Mouse (Mus musculus): ENCODE measurements around the gene Prss46. TPM values are rescaled to one million over a fixed set of nuclear protein-coding genes. Genes with fewer than 3 reads are reported as not detected.
"Not testable (repeated sequence)": the region's sequence is repeated elsewhere in the genome, so short reads cannot be mapped to it uniquely, and the experiment has no call there.

The Prss46 gene
- polyA plus RNA-seq, 1 experiment: 0.11 TPM

DNA sequence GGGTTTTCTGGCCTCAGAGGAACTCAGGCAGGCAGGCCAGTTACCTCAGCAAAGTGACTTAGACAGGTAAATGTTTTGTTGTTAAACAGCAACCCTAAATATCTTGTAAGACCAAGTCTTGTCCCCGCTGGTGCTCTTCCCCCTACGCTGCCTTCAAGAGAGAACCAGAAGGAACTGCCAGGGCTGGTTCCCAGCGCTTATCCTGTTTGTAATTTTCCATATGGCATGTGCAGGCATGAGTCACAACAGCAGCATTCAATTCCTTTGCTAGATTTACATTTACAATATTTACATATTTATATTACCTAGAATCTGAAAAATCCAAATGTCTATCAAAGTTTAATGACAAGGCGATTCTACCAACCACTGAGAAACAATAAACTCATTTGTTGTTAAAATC is 34.3 kb upstream of the Prss46 start:
- H3K79me2 ChIP-seq (ENCODE audit: control insufficient read depth, insufficient read depth): no peaks in the 10 kb centered on the region
- TF ChIP-seq POLR2AphosphoS2 (IDR thresholded peaks at IDR 0.05; ENCODE audit: insufficient read length, low read depth) (no peak), TCF3 (IDR thresholded peaks at IDR 0.05; ENCODE audit: insufficient read length, low read depth) (no peak), CEBPB (IDR thresholded peaks at IDR 0.05; ENCODE audit: insufficient read depth, poor library complexity, severe bottlenecking) (no peak), MYOD1 (IDR thresholded peaks at IDR 0.05; ENCODE audit: control insufficient read depth in 1 of 3, insufficient read length in 2 of 3, low read depth in 2 of 3) (no peak)
- no peak overlapping the region for H3K4me2 ChIP-seq (ENCODE audit: low read depth)
- H3ac ChIP-seq (ENCODE audit: control insufficient read depth, insufficient read length): no peak overlapping the region
- H3K27me3 ChIP-seq (ENCODE audit: control insufficient read depth, insufficient read depth, insufficient read length): no peaks in the 10 kb centered on the region
- H3K4me3 ChIP-seq: no peak overlapping the region
- H3K36me3 ChIP-seq (ENCODE audit: control insufficient read depth, insufficient read depth): no peaks in the 10 kb centered on the region

GRCm38 (mm10) chr9:110813789-110814188 is 30.5 kb upstream of the Prss46 start, which contains the start of gene Prss44:
Gene Prss44 (plus strand): TSS chr9:110813994.
- H3K36me3 ChIP-seq (ENCODE audit: control insufficient read depth, insufficient read depth): no peaks in the 10 kb centered on the region
- peaks cover 18% of the 10 kb centered on the region for H3K27me3 ChIP-seq (ENCODE audit: control insufficient read depth, insufficient read depth, insufficient read length)
- TF ChIP-seq CEBPB (IDR thresholded peaks at IDR 0.05; ENCODE audit: insufficient read depth, poor library complexity, severe bottlenecking) (no peak), TCF12 (IDR thresholded peaks at IDR 0.05; ENCODE audit: insufficient read depth, poor library complexity, severe bottlenecking) (no peak), E2F4 (IDR thresholded peaks at IDR 0.05; ENCODE audit: insufficient read depth) (no peak), TCF3 (IDR thresholded peaks at IDR 0.05; ENCODE audit: insufficient read length, low read depth) (no peak), MYOD1 (IDR thresholded peaks at IDR 0.05; ENCODE audit: control insufficient read depth in 1 of 3, insufficient read length in 2 of 3, low read depth in 2 of 3) (no peak), USF1 (IDR thresholded peaks at IDR 0.05; ENCODE audit: low read depth) (no peak), SRF (IDR thresholded peaks at IDR 0.05; ENCODE audit: control insufficient read depth, insufficient read length, low read depth) (no peak), MAX (IDR thresholded peaks at IDR 0.05; ENCODE audit: low read depth) (no peak), MYOG (IDR thresholded peaks at IDR 0.05; ENCODE audit: control insufficient read depth in 1 of 3, insufficient read depth in 1 of 3, insufficient read length in 2 of 3, low read depth in 2 of 3) (no peak), POLR2AphosphoS2 (IDR thresholded peaks at IDR 0.05; ENCODE audit: insufficient read length, low read depth) (no peak), REST (IDR thresholded peaks at IDR 0.05; ENCODE audit: insufficient read depth, insufficient read length) (no peak)

DNA sequence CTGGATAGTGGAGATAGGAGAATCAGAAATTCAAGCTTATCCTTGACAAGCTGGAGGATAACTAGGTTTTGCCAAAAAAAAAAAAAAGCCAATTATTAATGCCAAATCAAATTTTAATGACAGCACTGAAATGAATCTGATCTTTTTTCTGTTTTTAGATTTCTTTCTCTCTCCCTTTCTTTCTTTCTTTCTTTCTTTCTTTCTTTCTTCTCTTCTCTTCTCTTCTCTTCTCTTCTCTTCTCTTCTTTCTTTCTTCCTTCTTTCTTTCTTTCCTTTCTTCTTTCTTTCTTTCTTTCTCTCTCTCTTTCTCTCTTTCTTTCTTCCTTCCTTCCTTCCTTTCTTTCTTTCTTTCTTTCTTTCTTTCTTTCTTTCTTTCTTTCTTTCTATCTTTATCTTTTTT is 23.8 kb upstream of the Prss46 start:
- not testable (repeated sequence) for H3K4me2 ChIP-seq (ENCODE audit: low read depth); H3K79me2 ChIP-seq (ENCODE audit: control insufficient read depth, insufficient read depth); H3K36me3 ChIP-seq (ENCODE audit: control insufficient read depth, insufficient read depth); H3ac ChIP-seq (ENCODE audit: control insufficient read depth, insufficient read length); H3K4me3 ChIP-seq
- peaks cover 44% of the 10 kb centered on the region for H3K27me3 ChIP-seq (ENCODE audit: control insufficient read depth, insufficient read depth, insufficient read length)

More at GRCm38 (mm10) chr9:110813789-110814188, 30.5 kb upstream of the Prss46 start, which contains the start of gene Prss44:
- H3K4me3 ChIP-seq: no peak within 1 kb of the TSS
- no peak within 1 kb of the TSS for H3ac ChIP-seq (ENCODE audit: control insufficient read depth, insufficient read length)
- H3K4me2 ChIP-seq (ENCODE audit: low read depth): no peak within 1 kb of the TSS
- H3K79me2 ChIP-seq (ENCODE audit: control insufficient read depth, insufficient read depth): no peaks in the 10 kb centered on the region

DNA sequence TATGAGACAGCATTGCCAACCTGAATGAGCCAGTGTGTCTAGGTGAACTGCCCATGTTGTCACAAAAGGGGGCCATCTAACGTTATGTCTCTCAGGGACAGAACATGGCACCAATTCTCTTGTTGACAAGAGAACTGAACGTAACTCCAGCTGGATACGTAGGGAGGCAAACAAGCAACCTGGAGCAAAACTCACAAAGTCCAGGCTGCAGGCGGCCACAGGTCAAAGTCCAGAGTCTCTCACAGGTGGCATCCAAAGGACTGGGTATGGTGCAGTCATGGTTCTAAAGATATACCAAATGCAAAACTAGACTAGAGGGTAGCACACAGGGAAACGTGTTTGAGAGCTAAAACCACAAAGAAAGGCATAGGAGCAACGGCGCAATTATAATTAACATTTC is 22.9 kb upstream of the Prss46 start:
- no peak overlapping the region for H3ac ChIP-seq (ENCODE audit: control insufficient read depth, insufficient read length)
- TF ChIP-seq E2F4 (IDR thresholded peaks at IDR 0.05; ENCODE audit: insufficient read depth) (no peak), TCF3 (IDR thresholded peaks at IDR 0.05; ENCODE audit: insufficient read length, low read depth) (no peak), MYOG (IDR thresholded peaks at IDR 0.05; ENCODE audit: control insufficient read depth in 1 of 3, insufficient read depth in 1 of 3, insufficient read length in 2 of 3, low read depth in 2 of 3) (no peak), MYOD1 (IDR thresholded peaks at IDR 0.05; ENCODE audit: control insufficient read depth in 1 of 3, insufficient read length in 2 of 3, low read depth in 2 of 3) (no peak), REST (IDR thresholded peaks at IDR 0.05; ENCODE audit: insufficient read depth, insufficient read length) (no peak), SRF (IDR thresholded peaks at IDR 0.05; ENCODE audit: control insufficient read depth, insufficient read length, low read depth) (no peak), POLR2A (IDR thresholded peaks at IDR 0.05; ENCODE audit: insufficient read length, low read depth) (no peak), USF1 (IDR thresholded peaks at IDR 0.05; ENCODE audit: low read depth) (no peak), CEBPB (IDR thresholded peaks at IDR 0.05; ENCODE audit: insufficient read depth, poor library complexity, severe bottlenecking) (no peak), TCF12 (IDR thresholded peaks at IDR 0.05; ENCODE audit: insufficient read depth, poor library complexity, severe bottlenecking) (no peak), POLR2AphosphoS2 (IDR thresholded peaks at IDR 0.05; ENCODE audit: insufficient read length, low read depth) (no peak), MAX (IDR thresholded peaks at IDR 0.05; ENCODE audit: low read depth) (no peak)
- no peak overlapping the region for H3K4me3 ChIP-seq
- H3K36me3 ChIP-seq (ENCODE audit: control insufficient read depth, insufficient read depth): no peaks in the 10 kb centered on the region
- no peaks in the 10 kb centered on the region for H3K79me2 ChIP-seq (ENCODE audit: control insufficient read depth, insufficient read depth)
- no peak overlapping the region for H3K4me2 ChIP-seq (ENCODE audit: low read depth)
- peaks cover 41% of the 10 kb centered on the region for H3K27me3 ChIP-seq (ENCODE audit: control insufficient read depth, insufficient read depth, insufficient read length)

DNA sequence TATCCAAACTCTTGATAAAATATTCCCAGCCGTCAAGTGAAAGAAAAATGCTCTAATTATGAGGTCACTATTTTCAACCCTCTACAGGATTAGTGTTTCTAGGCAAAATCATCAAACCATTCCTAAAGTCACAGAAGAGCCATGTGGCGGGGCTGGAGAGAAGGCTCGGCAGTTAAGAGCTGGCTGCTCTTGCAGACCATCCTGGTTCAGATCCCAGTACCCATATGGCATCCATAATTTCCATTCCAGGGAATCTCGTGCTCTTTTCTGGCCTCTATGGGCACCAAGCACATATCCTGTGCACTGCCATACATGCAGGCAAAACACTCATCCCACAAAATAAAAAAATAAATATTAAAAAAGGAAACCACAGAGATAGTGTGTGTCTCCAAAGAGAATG is 18.9 kb upstream of the Prss46 start:
- TF ChIP-seq USF1 (IDR thresholded peaks at IDR 0.05; ENCODE audit: low read depth) (no peak), REST (IDR thresholded peaks at IDR 0.05; ENCODE audit: insufficient read depth, insufficient read length) (no peak), MYOD1 (IDR thresholded peaks at IDR 0.05; ENCODE audit: control insufficient read depth in 1 of 3, insufficient read length in 2 of 3, low read depth in 2 of 3) (no peak), POLR2AphosphoS2 (IDR thresholded peaks at IDR 0.05; ENCODE audit: insufficient read length, low read depth) (no peak), TCF3 (IDR thresholded peaks at IDR 0.05; ENCODE audit: insufficient read length, low read depth) (no peak), E2F4 (IDR thresholded peaks at IDR 0.05; ENCODE audit: insufficient read depth) (no peak), MAX (IDR thresholded peaks at IDR 0.05; ENCODE audit: low read depth) (no peak), CEBPB (IDR thresholded peaks at IDR 0.05; ENCODE audit: insufficient read depth, poor library complexity, severe bottlenecking) (no peak), POLR2A (IDR thresholded peaks at IDR 0.05; ENCODE audit: insufficient read length, low read depth) (no peak), TCF12 (IDR thresholded peaks at IDR 0.05; ENCODE audit: insufficient read depth, poor library complexity, severe bottlenecking) (no peak), MYOG (IDR thresholded peaks at IDR 0.05; ENCODE audit: control insufficient read depth in 1 of 3, insufficient read depth in 1 of 3, insufficient read length in 2 of 3, low read depth in 2 of 3) (no peak), SRF (IDR thresholded peaks at IDR 0.05; ENCODE audit: control insufficient read depth, insufficient read length, low read depth) (no peak)
- H3ac ChIP-seq (ENCODE audit: control insufficient read depth, insufficient read length): no peak overlapping the region
- no peaks in the 10 kb centered on the region for H3K36me3 ChIP-seq (ENCODE audit: control insufficient read depth, insufficient read depth)
- H3K4me2 ChIP-seq (ENCODE audit: low read depth): no peak overlapping the region
- no peak overlapping the region for H3K4me3 ChIP-seq
- peaks cover 43% of the 10 kb centered on the region for H3K27me3 ChIP-seq (ENCODE audit: control insufficient read depth, insufficient read depth, insufficient read length)
- no peaks in the 10 kb centered on the region for H3K79me2 ChIP-seq (ENCODE audit: control insufficient read depth, insufficient read depth)
